Mouse (Mus musculus) bone marrow, adult 2 months (tissue): ENCODE measurements around the gene Gm14151. TPM values are rescaled to one million over a fixed set of nuclear protein-coding genes. Genes with fewer than 3 reads are reported as not detected.
"Not testable (repeated sequence)": the region's sequence is repeated elsewhere in the genome, so short reads cannot be mapped to it uniquely, and the experiment has no call there.

ENCODE experiments used
- H3K27ac ChIP-seq: fragments of 200-500 bp; 2 replicates; pipeline ENCODE4 v1.5.1; 2012; ENCODE audit warnings: low read depth, mild to moderate bottlenecking, control low read depth, inconsistent platforms, low read length; ENCODE audit not compliant: control insufficient read depth, poor library complexity, insufficient read depth
- H3K4me1 ChIP-seq: fragments of 200-500 bp; 2 replicates; pipeline ENCODE4 v1.6.1; 2011; ENCODE audit warnings: low read length; ENCODE audit not compliant: control insufficient read depth, insufficient read depth
- H3K4me3 ChIP-seq: fragments of 200-500 bp; replicated peaks from 2 replicates; pipeline ENCODE3; 2011; ENCODE audit warnings: mild to moderate bottlenecking, low read depth, low read length, control low read depth; ENCODE audit not compliant: control insufficient read depth
- CTCF ChIP-seq: fragments of 200-500 bp; IDR thresholded peaks from 2 replicates; pipeline ENCODE4 v1.5.1; 2011; ENCODE audit warnings: low read length, control low read depth; ENCODE audit not compliant: control insufficient read depth, insufficient read depth
- POLR2A ChIP-seq: fragments of 200-500 bp; IDR thresholded peaks from 2 replicates; pipeline ENCODE4 v1.6.1; 2011; ENCODE audit warnings: low read depth, mild to moderate bottlenecking, control low read depth, low read length, borderline replicate concordance; ENCODE audit not compliant: control insufficient read depth
- WGBS: fragments of 180-500 bp; shearing (Covaris S2); methylation state at CpG from one replicate; pipeline ENCODE4 v1.1.7; 2018; 5-methylcytosine and 5-hydroxymethylcytosine counted together
- polyA plus RNA-seq: library from polyadenylated mRNA; stranded (reverse); fragments of >200 nt; gene quantifications from 2 replicates; pipeline ENCODE4 v1.2.4, GENCODE M21; 2011; ENCODE audit warnings: low replicate concordance; ENCODE audit not compliant: missing spikeins, insufficient read depth, insufficient read length

The Gm14151 gene
- not detected in 2 replicates for polyA plus RNA-seq

DNA sequence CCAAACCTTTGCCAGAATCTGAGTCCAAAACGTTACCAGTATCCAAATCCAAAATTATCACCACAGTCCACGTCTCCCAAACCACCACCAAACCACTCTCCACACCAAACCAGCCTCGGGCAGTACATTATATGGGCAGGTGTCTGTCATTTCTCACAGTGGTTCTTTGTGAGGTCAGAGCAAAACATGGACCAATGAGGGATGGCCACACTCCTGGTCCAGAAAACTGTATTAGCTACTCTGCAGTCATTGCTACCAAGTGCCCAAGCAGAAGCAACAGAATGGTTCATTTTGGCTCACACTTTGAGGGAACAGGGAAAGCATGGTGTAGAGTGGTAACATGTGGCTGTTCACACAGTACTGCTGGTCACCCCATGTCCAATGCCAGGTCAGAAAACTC lies at the start of gene Gm14151:
Gm14151 (minus strand) TSS at position 101 of the 400 bp plus-strand sequence.
- H3K4me3 ChIP-seq, H3K4me1 ChIP-seq, H3K27ac ChIP-seq: not testable (repeated sequence)
- WGBS = no CpG with 5 or more reads among the region's 3 CpGs

DNA sequence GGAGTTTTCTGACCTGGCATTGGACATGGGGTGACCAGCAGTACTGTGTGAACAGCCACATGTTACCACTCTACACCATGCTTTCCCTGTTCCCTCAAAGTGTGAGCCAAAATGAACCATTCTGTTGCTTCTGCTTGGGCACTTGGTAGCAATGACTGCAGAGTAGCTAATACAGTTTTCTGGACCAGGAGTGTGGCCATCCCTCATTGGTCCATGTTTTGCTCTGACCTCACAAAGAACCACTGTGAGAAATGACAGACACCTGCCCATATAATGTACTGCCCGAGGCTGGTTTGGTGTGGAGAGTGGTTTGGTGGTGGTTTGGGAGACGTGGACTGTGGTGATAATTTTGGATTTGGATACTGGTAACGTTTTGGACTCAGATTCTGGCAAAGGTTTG lies 5.8 kb upstream of the Gm14151 start, which contains the start of gene Gm14147:
Gm14147 (plus strand) TSS at position 301 of the 400 bp plus-strand sequence.
- not testable (repeated sequence) for H3K4me3 ChIP-seq, H3K27ac ChIP-seq, H3K4me1 ChIP-seq
- no CpG with 5 or more reads among the region's 3 CpGs for WGBS

DNA sequence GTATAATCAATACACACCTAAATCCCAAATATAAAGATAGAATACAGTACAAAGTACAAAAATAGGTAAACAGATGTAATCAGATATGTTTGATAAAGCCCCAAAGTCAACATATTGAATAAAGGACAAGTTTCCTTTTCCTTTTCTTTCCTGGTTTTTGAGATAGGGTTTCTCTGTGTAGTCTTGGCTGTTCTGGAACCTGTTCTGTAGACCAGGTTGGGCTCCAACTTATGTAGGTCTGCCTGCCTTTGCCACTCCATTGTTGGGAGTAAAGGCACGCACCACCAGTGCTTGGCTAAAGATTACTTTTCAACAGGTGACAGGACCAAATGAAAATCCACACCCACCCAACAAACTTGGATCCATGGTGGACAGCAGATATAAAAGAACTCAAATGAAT lies 35.5 kb downstream of the Gm14151 start:
- TF ChIP-seq CTCF (no peak), POLR2A (no peak)
- no peaks in the 10 kb centered on the region for H3K4me1 ChIP-seq
- WGBS = 79% methylated on average over 1 of the region's 1 CpGs
- H3K27ac ChIP-seq = no peak overlapping the region
- no peak overlapping the region for H3K4me3 ChIP-seq

DNA sequence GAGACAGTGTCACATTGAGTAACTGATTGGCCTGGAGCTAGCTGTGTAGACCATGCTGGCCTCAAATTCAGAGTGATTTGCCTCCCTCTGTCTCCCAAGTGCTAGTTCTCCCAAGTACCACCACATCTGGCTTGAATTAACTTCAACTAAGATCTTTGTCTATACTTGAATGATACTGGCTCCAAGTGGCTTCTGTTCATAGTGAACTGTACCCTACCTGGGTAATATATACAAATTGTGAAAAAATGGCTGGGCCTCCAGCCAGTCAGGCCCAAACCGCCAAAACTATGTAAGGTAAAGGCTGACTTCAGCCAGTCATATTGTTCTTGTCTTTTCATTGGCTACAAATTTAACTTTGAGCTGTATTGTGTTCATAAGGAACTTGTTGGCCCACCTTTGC lies 51.7 kb downstream of the Gm14151 start:
- Histone ChIP-seq H3K27ac (no peak overlapping the region), H3K4me1 (peaks cover 4% of the 10 kb centered on the region; the same call in 1 of the 2 replicates), H3K4me3 (no peak overlapping the region)
- WGBS = 88% methylated on average over 1 of the region's 1 CpGs
- no peak for TF ChIP-seq POLR2A
- no peak for TF ChIP-seq CTCF

DNA sequence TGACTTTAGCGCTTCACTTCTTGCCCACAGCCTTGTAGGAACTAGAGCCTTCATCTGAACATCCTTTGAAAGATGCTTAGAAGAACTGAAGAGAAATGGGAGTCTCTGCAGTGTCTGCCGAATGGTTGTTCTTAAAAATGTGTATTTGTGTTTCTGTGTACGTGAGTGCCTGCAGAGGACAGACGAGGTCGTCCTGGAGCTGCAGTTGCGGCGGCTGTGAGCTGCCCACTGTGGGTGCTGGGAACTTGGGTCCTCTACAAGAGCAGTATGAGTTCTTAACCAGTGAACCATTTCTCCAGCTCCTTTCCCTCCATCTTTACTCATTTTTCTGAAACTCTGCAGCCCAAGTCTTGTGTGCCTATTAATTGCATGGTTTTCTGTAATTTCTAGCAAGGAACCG lies 52.4 kb downstream of the Gm14151 start:
- WGBS = 22% methylated on average over 8 of the region's 8 CpGs
- Histone ChIP-seq H3K27ac (0 out of 2 replicates have a peak overlapping the region, but pooled peaks have one; percentile 12), H3K4me3 (peak overlapping the region; percentile 94), H3K4me1 (peaks cover 4% of the 10 kb centered on the region; the same call in 1 of the 2 replicates)
- TF ChIP-seq CTCF (no peak), POLR2A (no peak)

DNA sequence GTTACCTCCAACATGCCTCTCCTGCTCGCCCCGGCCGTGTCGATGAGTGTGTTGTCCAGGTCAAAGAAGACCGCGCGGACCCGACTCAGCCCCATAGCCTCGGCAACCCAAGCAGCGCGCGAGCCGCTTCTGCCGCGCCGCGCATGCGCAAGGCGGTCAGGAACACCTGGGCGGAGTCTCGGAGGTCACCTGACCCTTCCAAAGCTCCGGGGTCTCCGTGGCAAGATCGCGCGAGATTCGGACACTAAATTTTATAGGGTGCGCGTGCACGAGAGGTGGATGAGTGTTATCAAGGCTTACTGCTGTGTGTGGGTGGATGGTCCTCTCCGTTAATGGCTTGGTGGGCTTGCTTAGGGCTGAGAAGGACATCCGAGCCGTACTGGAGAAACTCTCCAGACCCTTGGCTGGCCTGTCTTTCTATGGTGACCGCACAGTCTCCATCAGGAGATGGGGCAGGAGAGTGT lies 52.9 kb downstream of the Gm14151 start, which contains the start of the genes Ninl and Nanp:
Ninl (minus strand) TSS at position 151 of the 464 bp plus-strand sequence.
Nanp (minus strand) TSS at position 167 of the 464 bp plus-strand sequence.
- H3K4me1 ChIP-seq = peaks cover 4% of the 10 kb centered on the region; the same call in 1 of the 2 replicates
- TF ChIP-seq CTCF (no peak), POLR2A (peak; percentile 40)
- 0% methylated on average over 33 of the region's 34 CpGs for WGBS

DNA sequence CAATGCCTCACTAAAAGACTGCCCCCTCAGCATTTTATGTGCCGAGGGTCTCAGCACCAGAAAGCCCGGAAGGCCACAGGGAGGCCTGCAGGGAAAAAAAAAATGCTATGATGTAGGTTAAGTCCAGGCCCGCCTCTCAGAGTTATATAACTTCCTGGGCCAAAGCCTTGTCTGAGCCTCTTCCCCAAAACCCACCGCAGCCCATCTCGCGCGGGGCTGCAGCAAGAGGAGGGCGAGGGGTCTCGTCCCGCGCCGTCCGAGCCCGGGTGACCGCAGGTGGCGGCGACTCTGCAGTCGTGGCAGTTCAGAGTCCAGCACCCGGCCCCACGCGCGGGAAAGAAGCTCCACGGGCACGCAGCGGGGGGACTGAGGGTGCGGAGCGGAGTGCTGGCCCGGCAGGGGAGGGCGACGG lies 53.3 kb downstream of the Gm14151 start:
- TF ChIP-seq POLR2A = no peak
- TF ChIP-seq CTCF = no peak
- peak overlapping the region; percentile 94 for H3K4me3 ChIP-seq
- WGBS = 3% methylated on average over 30 of the region's 30 CpGs
- peaks cover 4% of the 10 kb centered on the region; the same call in 1 of the 2 replicates for H3K4me1 ChIP-seq
- H3K27ac ChIP-seq = peak overlapping the region; percentile 78

More for the DNA sequence above, 52.9 kb downstream of the Gm14151 start, which contains the start of the genes Ninl and Nanp:
- Histone ChIP-seq H3K4me3 (peak within 1 kb of the TSS; percentile 94), H3K27ac (peak within 1 kb of the TSS; percentile 78)

DNA sequence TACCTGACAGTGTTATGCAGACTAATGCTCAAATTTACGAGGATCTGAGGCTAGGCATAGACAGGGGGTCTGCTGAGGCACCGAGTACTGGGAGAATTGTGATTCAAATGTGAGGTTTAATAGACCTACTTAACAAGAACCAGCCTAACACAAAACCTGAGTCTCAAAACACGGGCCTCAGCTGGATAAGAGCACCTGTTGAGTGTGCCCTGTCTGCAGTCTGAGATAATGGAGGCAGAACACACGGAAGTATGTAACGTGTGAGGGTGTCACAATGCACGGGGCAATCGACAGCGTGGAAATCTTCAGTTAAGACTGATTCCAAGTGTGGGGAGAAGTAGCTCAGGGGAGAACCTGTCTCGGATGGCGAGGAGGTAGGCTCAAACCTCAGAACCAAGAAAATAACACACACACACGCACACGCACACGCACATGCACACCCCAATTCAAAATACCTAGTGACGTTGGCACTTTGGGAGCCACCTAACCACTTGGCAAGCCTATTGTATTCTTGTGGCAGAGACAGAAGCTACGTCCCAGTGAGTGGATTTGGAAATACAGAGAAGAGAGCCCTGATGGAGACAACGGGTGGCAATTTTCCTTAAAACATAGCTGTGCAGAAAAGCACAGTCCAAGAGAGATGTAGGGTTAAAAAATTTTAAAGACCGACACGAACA lies 54.1 kb downstream of the Gm14151 start:
- WGBS = 15% methylated on average over 18 of the region's 18 CpGs
- Histone ChIP-seq H3K27ac (peak overlapping the region; percentile 34), H3K4me1 (peaks cover 4% of the 10 kb centered on the region; the same call in 1 of the 2 replicates), H3K4me3 (peak overlapping the region; percentile 94)
- TF ChIP-seq POLR2A (no peak), CTCF (no peak)

DNA sequence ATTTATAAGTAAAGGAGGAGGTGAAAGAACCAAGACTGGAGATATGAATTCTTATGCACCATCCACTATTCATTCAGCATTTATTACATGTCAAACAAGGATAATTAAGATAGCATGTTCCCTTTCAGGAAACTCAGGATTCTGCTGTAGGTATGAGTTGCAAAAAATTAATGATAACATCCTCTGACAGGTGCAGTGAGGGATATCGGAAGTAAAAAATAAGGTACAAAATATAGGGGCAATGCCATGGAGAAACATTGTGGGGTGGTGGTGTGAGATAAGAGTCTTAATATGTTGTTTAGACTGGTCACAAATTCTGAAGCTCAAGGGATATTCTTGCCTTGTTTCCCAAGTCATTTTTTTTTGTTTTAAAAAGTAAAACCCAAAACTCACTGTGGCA lies 54.9 kb downstream of the Gm14151 start:
- peak overlapping the region; percentile 64 for H3K4me3 ChIP-seq
- H3K4me1 ChIP-seq = peaks cover 4% of the 10 kb centered on the region; the same call in 1 of the 2 replicates
- WGBS = 62% methylated on average over 1 of the region's 1 CpGs
- no peak overlapping the region; the same call in 1 of the 2 replicates for H3K27ac ChIP-seq
- TF ChIP-seq CTCF (no peak), POLR2A (no peak)

Other genes starting within 250 kb of the Gm14151 start
- 18.5 and 31.7 TPM in 2 replicates for gene Abhd12, start 187.6 kb downstream of the Gm14151 start, polyA plus RNA-seq
- 29.1 and 37.4 TPM in 2 replicates for gene Gins1, start 186.9 kb downstream of the Gm14151 start, polyA plus RNA-seq
- gene Ninl, start 53.0 kb downstream of the Gm14151 start, polyA plus RNA-seq = 11.9 and 18.5 TPM in 2 replicates
- 16.3 and 22.6 TPM in 2 replicates for gene Nanp, start 53.0 kb downstream of the Gm14151 start, polyA plus RNA-seq
- gene Gm14147, start 5.9 kb upstream of the Gm14151 start, polyA plus RNA-seq = not detected in 2 replicates